Mouse (Mus musculus): ENCODE measurements at regions not wholly inside any gene's neighbourhood (a gene's known extent, or its start where the extent isn't known, plus 50 kb on each side); places are given as distances from the start of the nearest gene placed in this dataset.

DNA sequence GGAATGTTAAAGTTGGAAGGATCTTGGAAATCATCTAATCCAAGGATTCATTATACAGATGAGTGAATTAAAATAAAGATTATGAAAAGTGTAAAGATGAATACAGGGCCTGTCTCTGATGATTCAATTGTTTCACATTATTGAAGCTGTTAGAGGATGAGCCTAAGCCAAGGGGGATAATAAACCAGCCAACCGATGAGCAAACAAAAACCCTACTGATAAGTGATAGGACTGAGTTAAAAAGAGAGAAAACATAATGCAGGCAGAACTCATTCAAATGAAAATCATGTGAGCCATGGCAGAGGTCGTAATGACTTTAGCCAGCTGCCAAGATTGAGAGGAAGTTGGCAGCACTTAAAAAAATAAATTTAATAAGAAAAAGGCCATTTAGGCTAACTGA is 772.6 kb downstream of the Hace1 start:
- 31% methylated on average over 2 of the region's 2 CpGs for WGBS
- Histone ChIP-seq H3K4me3 (no peak overlapping the region), H3K4me1 (ENCODE audit: control insufficient read depth, insufficient read depth, low read length) (no peaks in the 10 kb centered on the region), H3K79me2 (replicated peaks; ENCODE audit: control insufficient read depth, insufficient read depth, low read length) (no peaks in the 10 kb centered on the region), H3K27ac (no peak overlapping the region), H3K36me3 (ENCODE audit: control insufficient read depth, insufficient read depth, low read length) (no peaks in the 10 kb centered on the region), H3K9ac (ENCODE audit: low read depth, low read length) (no peak overlapping the region), H3K27me3 (ENCODE audit: control insufficient read depth, insufficient read depth, low read length) (no peaks in the 10 kb centered on the region)
- DNase-seq = no peak
- TF ChIP-seq CTCF (IDR thresholded peaks at IDR 0.05) (no peak), EP300 (IDR thresholded peaks at IDR 0.05; ENCODE audit: insufficient read depth, low read depth, low read length) (no peak), POLR2A (IDR thresholded peaks at IDR 0.05; ENCODE audit: insufficient read depth, low read depth, low read length) (no peak)
- intact Hi-C loops (cut with DNase I) = no loop called here

DNA sequence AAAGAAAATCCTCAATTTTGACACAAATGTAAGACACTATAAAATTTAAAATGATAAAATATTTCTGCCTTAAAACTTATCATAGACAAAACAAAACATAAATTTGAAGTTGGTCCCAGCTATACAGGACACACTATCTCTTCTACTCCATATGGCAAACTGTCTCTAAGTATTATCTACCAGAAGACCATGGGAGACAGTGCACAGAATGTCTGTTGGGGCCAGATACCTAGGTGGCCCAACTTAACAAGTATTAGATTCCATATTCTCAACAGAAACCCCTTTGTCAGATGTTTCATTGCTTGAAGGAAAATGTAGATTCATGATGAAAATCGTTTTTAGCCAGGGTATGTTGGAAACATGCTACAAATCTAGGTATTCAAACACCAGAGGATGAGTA is 779.1 kb downstream of the Hace1 start:
- H3K4me3 ChIP-seq = no peak overlapping the region
- TF ChIP-seq POLR2A (IDR thresholded peaks at IDR 0.05; ENCODE audit: insufficient read depth, low read depth, low read length) = no peak
- no peak for TF ChIP-seq CTCF (IDR thresholded peaks at IDR 0.05)
- TF ChIP-seq EP300 (IDR thresholded peaks at IDR 0.05; ENCODE audit: insufficient read depth, low read depth, low read length) = no peak
- no peak overlapping the region for H3K9ac ChIP-seq (ENCODE audit: low read depth, low read length)
- H3K27me3 ChIP-seq (ENCODE audit: control insufficient read depth, insufficient read depth, low read length) = no peaks in the 10 kb centered on the region
- WGBS = 36% methylated on average over 1 of the region's 1 CpGs
- no peaks in the 10 kb centered on the region for H3K79me2 ChIP-seq (replicated peaks; ENCODE audit: control insufficient read depth, insufficient read depth, low read length)
- no peaks in the 10 kb centered on the region for H3K4me1 ChIP-seq (ENCODE audit: control insufficient read depth, insufficient read depth, low read length)
- no peak for DNase-seq
- no peak overlapping the region for H3K27ac ChIP-seq
- intact Hi-C loops (cut with DNase I) = no loop called here
- H3K36me3 ChIP-seq (ENCODE audit: control insufficient read depth, insufficient read depth, low read length) = no peaks in the 10 kb centered on the region

DNA sequence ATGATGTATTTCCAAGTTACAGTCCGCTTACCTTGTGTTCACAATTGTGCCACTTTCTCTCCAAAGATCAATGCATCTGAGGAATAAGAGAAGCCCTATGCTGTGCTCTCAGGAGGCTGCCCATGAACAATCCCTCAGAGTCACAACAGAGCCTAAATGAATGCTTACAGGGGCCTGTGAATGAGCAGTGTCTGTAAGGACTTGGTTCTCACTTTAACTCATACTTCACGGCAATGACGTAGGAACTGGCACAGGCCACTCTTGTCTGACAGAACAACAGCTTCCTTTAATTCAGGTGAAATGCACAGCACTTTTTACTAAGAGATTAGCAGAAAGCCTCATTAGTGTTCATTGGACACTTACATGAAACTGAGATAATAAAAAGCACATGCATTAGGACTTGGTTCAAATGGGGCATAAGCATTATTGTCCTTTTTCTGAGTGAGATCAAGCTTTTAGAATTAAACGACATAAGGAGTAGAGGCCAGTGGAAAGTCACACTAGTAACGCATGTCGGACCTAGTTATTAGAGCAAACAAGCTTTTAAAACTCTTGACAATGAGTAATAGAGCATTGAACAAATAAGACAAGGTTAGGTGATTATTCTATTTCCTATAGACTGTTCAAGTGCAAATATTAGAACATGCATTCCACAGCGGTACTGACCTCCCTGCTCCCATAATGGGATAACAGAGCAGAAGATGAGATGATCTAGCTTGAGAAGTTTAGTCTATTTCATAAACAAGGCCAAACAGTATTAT is 796.3 kb downstream of the Hace1 start:
- H3K9ac ChIP-seq (ENCODE audit: low read depth, low read length) = no peak overlapping the region
- no peaks in the 10 kb centered on the region for H3K4me1 ChIP-seq (ENCODE audit: control insufficient read depth, insufficient read depth, low read length)

DNA sequence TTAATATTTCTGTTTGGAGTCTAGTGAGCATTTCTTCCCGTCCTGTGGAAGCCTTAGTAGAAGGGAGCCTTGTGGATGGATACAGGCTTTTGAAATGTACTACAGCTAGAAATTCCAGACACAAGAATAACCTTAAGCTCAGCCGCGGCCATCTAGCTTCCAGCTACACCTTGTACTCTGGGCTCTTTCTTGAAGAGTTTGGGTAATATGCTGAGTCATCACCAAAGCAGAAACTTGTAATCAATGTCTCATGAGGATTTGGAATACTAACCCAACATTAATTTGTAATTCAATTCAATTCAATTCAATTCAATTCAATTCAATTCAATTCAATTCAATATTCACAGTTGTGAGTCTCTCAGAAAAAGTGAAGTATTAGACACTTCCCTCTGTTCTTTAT is 797.0 kb downstream of the Hace1 start:
- WGBS = 78% methylated on average over 3 of the region's 3 CpGs
- H3K27ac ChIP-seq = no peak overlapping the region
- H3K27me3 ChIP-seq (ENCODE audit: control insufficient read depth, insufficient read depth, low read length) = no peaks in the 10 kb centered on the region
- intact Hi-C loops (cut with DNase I) = no loop called here
- TF ChIP-seq EP300 (IDR thresholded peaks at IDR 0.05; ENCODE audit: insufficient read depth, low read depth, low read length) (no peak), POLR2A (IDR thresholded peaks at IDR 0.05; ENCODE audit: insufficient read depth, low read depth, low read length) (no peak), CTCF (IDR thresholded peaks at IDR 0.05) (no peak)
- H3K79me2 ChIP-seq (replicated peaks; ENCODE audit: control insufficient read depth, insufficient read depth, low read length) = no peaks in the 10 kb centered on the region
- DNase-seq = no peak
- no peaks in the 10 kb centered on the region for H3K4me1 ChIP-seq (ENCODE audit: control insufficient read depth, insufficient read depth, low read length)
- H3K9ac ChIP-seq (ENCODE audit: low read depth, low read length) = no peak overlapping the region
- no peak overlapping the region for H3K4me3 ChIP-seq
- no peaks in the 10 kb centered on the region for H3K36me3 ChIP-seq (ENCODE audit: control insufficient read depth, insufficient read depth, low read length)

More for the DNA sequence above, 796.3 kb downstream of the Hace1 start:
- DNase-seq = no peak
- no peaks in the 10 kb centered on the region for H3K27me3 ChIP-seq (ENCODE audit: control insufficient read depth, insufficient read depth, low read length)
- no peak for TF ChIP-seq CTCF (IDR thresholded peaks at IDR 0.05)
- TF ChIP-seq EP300 (IDR thresholded peaks at IDR 0.05; ENCODE audit: insufficient read depth, low read depth, low read length) = no peak
- no peak for TF ChIP-seq POLR2A (IDR thresholded peaks at IDR 0.05; ENCODE audit: insufficient read depth, low read depth, low read length)
- no peaks in the 10 kb centered on the region for H3K36me3 ChIP-seq (ENCODE audit: control insufficient read depth, insufficient read depth, low read length)
- WGBS = 82% methylated on average over 7 of the region's 7 CpGs
- H3K79me2 ChIP-seq (replicated peaks; ENCODE audit: control insufficient read depth, insufficient read depth, low read length) = no peaks in the 10 kb centered on the region
- H3K27ac ChIP-seq = no peak overlapping the region
- intact Hi-C loops (cut with DNase I) = no loop called here
- H3K4me3 ChIP-seq = no peak overlapping the region

DNA sequence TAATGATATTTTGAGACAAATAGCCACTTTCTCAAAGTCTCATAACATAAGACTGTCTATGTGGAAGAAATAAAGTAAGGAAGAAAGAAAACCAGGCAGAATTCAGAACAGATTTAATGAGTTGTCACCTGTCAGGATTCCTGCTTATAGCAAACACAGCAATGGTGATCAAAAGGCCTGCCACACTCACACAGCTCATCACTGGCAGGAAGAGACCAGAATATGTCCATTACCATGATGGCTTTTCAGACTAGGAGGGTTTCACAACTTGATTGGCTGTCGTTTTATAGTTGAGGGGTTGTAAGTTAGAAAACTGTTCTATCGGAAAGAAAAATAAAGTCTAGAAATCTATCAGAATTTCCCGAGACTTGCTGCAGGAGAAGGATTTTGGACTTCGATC is 819.5 kb downstream of the Hace1 start:
- Histone ChIP-seq H3K36me3 (ENCODE audit: control insufficient read depth, insufficient read depth, low read length) (no peaks in the 10 kb centered on the region), H3K4me1 (ENCODE audit: control insufficient read depth, insufficient read depth, low read length) (no peaks in the 10 kb centered on the region), H3K27ac (no peak overlapping the region), H3K27me3 (ENCODE audit: control insufficient read depth, insufficient read depth, low read length) (no peaks in the 10 kb centered on the region), H3K9ac (ENCODE audit: low read depth, low read length) (no peak overlapping the region), H3K79me2 (replicated peaks; ENCODE audit: control insufficient read depth, insufficient read depth, low read length) (no peaks in the 10 kb centered on the region), H3K4me3 (no peak overlapping the region)
- intact Hi-C loops (cut with DNase I) = no loop called here
- WGBS = 65% methylated on average over 4 of the region's 4 CpGs
- no peak for TF ChIP-seq POLR2A (IDR thresholded peaks at IDR 0.05; ENCODE audit: insufficient read depth, low read depth, low read length)
- TF ChIP-seq CTCF (IDR thresholded peaks at IDR 0.05) = no peak
- TF ChIP-seq EP300 (IDR thresholded peaks at IDR 0.05; ENCODE audit: insufficient read depth, low read depth, low read length) = no peak
- DNase-seq = no peak

DNA sequence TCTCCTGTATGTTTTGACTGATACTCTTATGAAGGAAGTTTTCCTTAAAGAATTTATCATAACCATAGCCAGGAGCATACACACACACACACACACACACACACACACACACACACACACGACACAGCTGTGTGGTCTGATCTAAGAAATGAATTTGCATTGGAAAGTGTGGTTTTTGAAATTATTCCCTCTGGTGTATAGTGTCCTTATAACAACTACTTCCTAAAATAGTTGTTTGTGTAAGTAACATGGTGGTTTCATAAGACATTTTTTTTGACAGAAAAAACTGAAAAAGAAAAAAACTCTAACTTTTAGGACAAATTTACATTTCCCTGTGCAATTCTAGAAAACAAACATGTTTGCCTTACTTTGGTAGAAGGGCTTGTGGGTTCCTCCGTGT is 826.3 kb downstream of the Hace1 start:
- intact Hi-C loops (cut with DNase I) = no loop called here
- Histone ChIP-seq H3K4me1 (ENCODE audit: control insufficient read depth, insufficient read depth, low read length) (no peaks in the 10 kb centered on the region), H3K4me3 (no peak overlapping the region), H3K79me2 (replicated peaks; ENCODE audit: control insufficient read depth, insufficient read depth, low read length) (no peaks in the 10 kb centered on the region), H3K9ac (ENCODE audit: low read depth, low read length) (no peak overlapping the region), H3K36me3 (ENCODE audit: control insufficient read depth, insufficient read depth, low read length) (no peaks in the 10 kb centered on the region), H3K27ac (no peak overlapping the region), H3K27me3 (ENCODE audit: control insufficient read depth, insufficient read depth, low read length) (no peaks in the 10 kb centered on the region)
- no peak for DNase-seq
- TF ChIP-seq CTCF (IDR thresholded peaks at IDR 0.05) = no peak
- TF ChIP-seq EP300 (IDR thresholded peaks at IDR 0.05; ENCODE audit: insufficient read depth, low read depth, low read length) = no peak
- no peak for TF ChIP-seq POLR2A (IDR thresholded peaks at IDR 0.05; ENCODE audit: insufficient read depth, low read depth, low read length)
- WGBS = 69% methylated on average over 2 of the region's 2 CpGs

Small RNA genes lying in the stretch of these regions (microRNA-seq; reads per million reads assigned to microRNA genes)
- 0 reads per million in 2 experiments for gene Gm27410

All from heart, adult 2 months (tissue).